Mouse (Mus musculus) midbrain, embryonic 14.5 days (tissue): ENCODE measurements at regions not wholly inside any gene's neighbourhood (a gene's known extent, or its start where the extent isn't known, plus 50 kb on each side); places are given as distances from the start of the nearest gene placed in this dataset.

Source experiments
- ATAC-seq: fragments of 200-750 bp; cut with Nextera tagmentation; 2 replicates; pipeline ENCODE4 v1.8.0; 2017; ENCODE audit warnings: moderate number of reproducible peaks, moderate library complexity; ENCODE audit not compliant: low FRiP score, low TSS enrichment
- DNase-seq: peaks from one replicate; pipeline ENCODE4 v3.0.0-alpha.2; 2015
- H3K27ac ChIP-seq: fragments of 300-500 bp; sonication (generic); replicated peaks from 2 replicates; pipeline ENCODE4 v1.5.1; 2014; ENCODE audit warnings: mild to moderate bottlenecking, low read depth, low read length, moderate library complexity
- H3K27me3 ChIP-seq: fragments of 300-500 bp; sonication (generic); 2 replicates; pipeline ENCODE4 v1.6.1; 2014; ENCODE audit warnings: low read length, control low read depth, mixed read lengths; ENCODE audit not compliant: control insufficient read depth, insufficient read depth
- H3K36me3 ChIP-seq: fragments of 300-500 bp; sonication (generic); 2 replicates; pipeline ENCODE4 v1.6.1; 2014; ENCODE audit warnings: low read length, control low read depth; ENCODE audit not compliant: control insufficient read depth, insufficient read depth
- H3K4me1 ChIP-seq: fragments of 300-500 bp; sonication (generic); 2 replicates; pipeline ENCODE4 v1.6.1; 2014; ENCODE audit warnings: mild to moderate bottlenecking, antibody characterized with exemption, low read length, control low read depth; ENCODE audit not compliant: control insufficient read depth, insufficient read depth
- H3K4me2 ChIP-seq: fragments of 300-500 bp; sonication (generic); 2 replicates; pipeline ENCODE4 v1.6.1; 2014; ENCODE audit warnings: mild to moderate bottlenecking, low read length, moderate library complexity
- H3K4me3 ChIP-seq: fragments of 300-500 bp; sonication (generic); replicated peaks from 2 replicates; pipeline ENCODE4 v1.5.1; 2014; ENCODE audit warnings: low read depth, low read length
- H3K9ac ChIP-seq: fragments of 300-500 bp; sonication (generic); replicated peaks from 2 replicates; pipeline ENCODE4 v1.6.1; 2014; ENCODE audit warnings: mild to moderate bottlenecking, low read length, moderate library complexity
- H3K9me3 ChIP-seq: fragments of 300-500 bp; sonication (generic); 2 replicates; pipeline ENCODE4 v1.6.1; 2016; ENCODE audit warnings: low read length, control low read depth, mixed read lengths; ENCODE audit not compliant: control insufficient read depth
- WGBS: fragments of 180-500 bp; shearing (Covaris S2); extraction: QIAGEN DNeasy Blood & Tissue Kit; methylation state at CpG from one replicate; pipeline ENCODE4 v1.1.7; 2014; 5-methylcytosine and 5-hydroxymethylcytosine counted together

DNA sequence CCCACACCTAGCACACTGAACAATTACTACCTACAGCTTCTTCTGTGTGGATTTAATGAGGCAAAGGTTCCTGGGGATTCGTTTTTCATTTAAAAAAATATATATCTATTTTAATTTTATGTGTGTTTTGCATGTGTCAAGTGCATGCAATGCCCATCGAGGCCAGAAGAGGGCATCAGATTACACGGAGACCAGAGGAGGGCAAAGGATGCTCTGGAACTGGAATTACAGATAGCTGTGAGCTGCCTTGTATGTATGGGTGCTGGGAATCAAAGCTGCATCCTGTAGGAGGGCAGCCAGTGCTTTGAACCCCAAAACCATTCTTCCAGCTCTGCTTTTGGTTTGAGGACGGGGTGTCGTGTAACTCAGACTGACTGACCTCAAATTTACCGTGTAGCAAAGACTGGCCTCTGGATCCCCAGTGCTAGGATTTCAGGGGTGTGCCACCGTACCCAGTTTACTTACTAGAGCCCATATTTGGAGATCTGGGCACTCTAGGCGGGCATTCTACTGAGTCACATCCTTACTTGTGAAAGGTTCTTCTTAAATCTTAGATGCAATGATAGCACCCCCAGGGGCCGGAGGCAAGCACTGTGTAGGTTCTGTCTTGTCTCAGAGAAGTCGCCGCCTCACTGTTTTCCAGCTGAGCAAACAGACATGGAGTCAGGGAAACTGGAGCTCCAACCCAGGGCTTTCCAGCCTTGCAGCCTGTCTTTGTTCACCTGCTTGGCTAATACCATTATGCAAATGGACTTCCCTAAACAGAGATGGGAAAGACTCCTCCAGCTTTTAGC, 225.6 kb upstream of the Nfe2l3 start:
- H3K9ac ChIP-seq: peak overlapping the region; percentile 40; the same call in 1 of the 2 replicates
- 0 out of 2 replicates have a peak overlapping the region, but pooled peaks have one; percentile 13 for H3K4me3 ChIP-seq
- DNase-seq (peak; percentile 73), ATAC-seq (no peak; the same call in 1 of the 2 replicates)
- no peaks in the 10 kb centered on the region for H3K36me3 ChIP-seq
- WGBS: 10% methylated on average over 11 of the region's 11 CpGs
- H3K4me2 ChIP-seq: peak overlapping the region; percentile 41
- H3K27ac ChIP-seq: peak overlapping the region; percentile 86
- peaks cover 5% of the 10 kb centered on the region for H3K27me3 ChIP-seq
- H3K9me3 ChIP-seq: no peaks in the 10 kb centered on the region
- peaks cover 19% of the 10 kb centered on the region for H3K4me1 ChIP-seq

DNA sequence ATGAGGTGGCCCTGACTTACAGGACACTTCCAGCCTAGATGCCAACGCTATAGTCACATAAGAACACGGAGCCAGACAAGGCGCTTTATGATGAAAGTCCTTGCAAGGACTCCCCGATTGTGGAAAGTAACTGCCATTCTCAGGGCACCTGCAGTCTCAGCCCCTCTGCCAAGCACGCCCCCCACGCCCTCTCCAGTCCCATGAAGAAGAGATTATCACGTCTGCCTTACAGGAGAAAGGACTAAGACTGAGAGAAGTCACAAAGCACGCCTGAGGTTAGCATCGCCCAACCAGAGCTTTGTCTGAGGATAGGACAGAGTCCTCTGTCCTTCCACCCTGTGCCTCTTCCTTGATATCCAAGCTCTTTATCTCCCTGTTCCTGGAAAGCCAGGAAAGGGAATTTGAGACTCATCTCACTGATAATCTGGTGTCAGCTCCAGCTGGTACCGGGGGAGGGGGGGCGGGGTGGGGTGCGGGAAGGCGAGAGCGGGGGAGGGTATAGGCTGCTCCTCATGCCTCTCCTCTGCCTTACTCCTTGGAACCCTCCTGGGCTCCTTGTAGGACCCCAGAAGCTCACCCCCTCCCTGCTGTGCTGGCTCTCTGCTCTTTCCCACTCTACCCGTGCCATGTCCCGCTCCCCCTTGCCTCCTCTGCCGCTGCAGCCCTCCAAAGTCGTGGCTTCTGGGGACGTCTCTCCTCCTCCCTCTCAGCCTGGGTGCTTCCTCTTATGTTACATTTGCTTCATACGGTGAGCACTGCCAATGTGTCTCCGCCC, 224.7 kb upstream of the Nfe2l3 start:
- DNase-seq: peak; percentile 63
- H3K4me2 ChIP-seq: peak overlapping the region; percentile 41

DNA sequence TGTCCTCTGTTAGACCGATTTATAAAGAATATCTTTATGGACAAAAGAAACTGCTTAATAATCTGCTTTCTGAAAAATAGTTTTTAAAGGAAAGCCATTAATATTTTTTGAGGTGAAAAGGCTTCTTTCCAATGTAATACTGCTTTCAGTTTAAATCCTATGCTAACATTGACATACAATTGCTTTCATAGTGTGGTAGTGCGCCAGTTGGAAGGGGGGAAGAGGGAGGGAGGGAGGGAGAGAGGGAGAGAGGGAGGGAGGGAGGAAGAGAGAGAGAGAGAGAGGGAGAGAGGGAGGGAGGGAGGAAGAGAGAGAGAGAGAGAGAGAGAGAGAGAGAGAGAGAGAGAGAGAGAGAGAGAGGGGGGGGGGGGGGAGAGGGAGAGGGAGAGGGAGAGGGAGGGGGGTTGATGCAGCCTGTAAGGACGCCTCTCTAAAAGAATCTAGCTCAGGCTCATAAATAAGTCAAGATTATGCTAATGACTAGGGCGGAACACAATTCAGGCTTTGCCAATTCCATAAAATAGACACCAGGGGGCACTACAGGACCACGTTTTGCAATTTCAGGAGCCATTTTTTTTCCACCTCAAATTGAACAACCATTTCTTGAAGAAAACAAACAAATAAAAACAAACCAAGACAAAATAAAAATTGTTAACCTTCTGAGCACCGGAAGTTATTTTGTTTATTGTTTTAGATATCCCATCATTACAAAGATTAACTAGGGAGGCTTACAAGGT, 223.6 kb upstream of the Nfe2l3 start:
- H3K36me3 ChIP-seq: no peaks in the 10 kb centered on the region
- H3K4me1 ChIP-seq: peaks cover 19% of the 10 kb centered on the region
- no peak overlapping the region for H3K9ac ChIP-seq
- peak; percentile 78; the same call in 1 of the 2 replicates for ATAC-seq
- no peak overlapping the region for H3K4me3 ChIP-seq
- H3K27me3 ChIP-seq: peaks cover 5% of the 10 kb centered on the region
- no peaks in the 10 kb centered on the region for H3K9me3 ChIP-seq
- peak; percentile 95 for DNase-seq
- 2% methylated on average over 6 of the region's 6 CpGs for WGBS
- H3K4me2 ChIP-seq: no peak overlapping the region
- H3K27ac ChIP-seq: peak overlapping the region; percentile 39; the same call in 1 of the 2 replicates

More for the DNA sequence above, 224.7 kb upstream of the Nfe2l3 start:
- H3K4me1 ChIP-seq: peaks cover 19% of the 10 kb centered on the region
- H3K27ac ChIP-seq: peak overlapping the region; percentile 86
- 2% methylated on average over 21 of the region's 21 CpGs for WGBS
- no peaks in the 10 kb centered on the region for H3K9me3 ChIP-seq
- H3K4me3 ChIP-seq: peak overlapping the region; percentile 13; the same call in 1 of the 2 replicates
- H3K27me3 ChIP-seq: peaks cover 5% of the 10 kb centered on the region
- peak overlapping the region; percentile 40; the same call in 1 of the 2 replicates for H3K9ac ChIP-seq
- H3K36me3 ChIP-seq: no peaks in the 10 kb centered on the region
- peak; percentile 66 for ATAC-seq

DNA sequence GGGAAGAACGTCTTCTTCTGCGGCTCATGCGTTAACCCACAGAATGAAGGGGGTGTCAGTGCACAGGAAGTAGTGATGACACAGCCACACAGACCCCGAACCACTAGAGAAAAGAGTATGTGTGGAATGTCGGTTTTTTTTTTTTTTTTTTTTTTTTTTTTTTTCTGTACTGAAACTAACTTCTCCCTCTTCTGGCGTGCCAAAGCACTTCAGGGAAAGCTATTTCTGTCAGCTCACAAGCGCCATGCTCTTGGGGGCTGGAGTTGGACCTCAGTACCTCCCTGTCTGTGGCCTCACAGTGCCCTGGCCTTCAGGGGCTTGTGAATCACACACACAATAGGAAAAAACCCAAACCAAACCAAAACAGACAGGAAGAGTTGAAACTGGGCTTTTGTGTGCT, 221.1 kb upstream of the Nfe2l3 start:
- ATAC-seq (no peak), DNase-seq (peak; percentile 29)
- H3K27me3 ChIP-seq: peaks cover 3% of the 10 kb centered on the region; the same call in 1 of the 2 replicates
- no peak overlapping the region for H3K9ac ChIP-seq
- no peaks in the 10 kb centered on the region for H3K9me3 ChIP-seq
- peaks cover 19% of the 10 kb centered on the region for H3K4me1 ChIP-seq
- 69% methylated on average over 7 of the region's 7 CpGs for WGBS
- H3K36me3 ChIP-seq: no peaks in the 10 kb centered on the region
- H3K4me2 ChIP-seq: no peak overlapping the region
- no peak overlapping the region for H3K4me3 ChIP-seq
- H3K27ac ChIP-seq: no peak overlapping the region

DNA sequence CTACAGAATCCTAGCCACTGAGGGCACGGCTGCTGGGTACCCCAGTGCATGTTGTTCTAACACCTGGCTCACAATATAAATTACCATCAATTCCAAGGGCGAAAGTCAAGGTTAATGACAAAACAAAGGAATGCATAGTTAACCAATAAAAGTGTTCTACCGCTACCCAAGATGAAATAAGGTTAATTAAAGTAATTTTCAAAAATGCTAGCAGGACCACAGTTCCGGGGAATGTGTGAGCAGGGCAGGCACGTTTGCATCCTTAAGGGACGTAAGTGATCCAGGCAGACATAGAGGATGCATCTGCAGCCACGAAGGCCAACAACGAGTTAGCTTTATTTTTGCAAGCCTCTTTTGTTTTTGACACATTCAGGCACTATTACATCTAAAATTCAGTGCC, 220.3 kb upstream of the Nfe2l3 start:
- H3K4me3 ChIP-seq: no peak overlapping the region
- 89% methylated on average over 8 of the region's 8 CpGs for WGBS
- H3K9ac ChIP-seq: no peak overlapping the region
- H3K27ac ChIP-seq: no peak overlapping the region
- no peak for DNase-seq
- H3K4me2 ChIP-seq: no peak overlapping the region
- no peaks in the 10 kb centered on the region for H3K9me3 ChIP-seq
- ATAC-seq: no peak
- H3K36me3 ChIP-seq: no peaks in the 10 kb centered on the region
- H3K27me3 ChIP-seq: no peaks in the 10 kb centered on the region
- peaks cover 17% of the 10 kb centered on the region for H3K4me1 ChIP-seq

DNA sequence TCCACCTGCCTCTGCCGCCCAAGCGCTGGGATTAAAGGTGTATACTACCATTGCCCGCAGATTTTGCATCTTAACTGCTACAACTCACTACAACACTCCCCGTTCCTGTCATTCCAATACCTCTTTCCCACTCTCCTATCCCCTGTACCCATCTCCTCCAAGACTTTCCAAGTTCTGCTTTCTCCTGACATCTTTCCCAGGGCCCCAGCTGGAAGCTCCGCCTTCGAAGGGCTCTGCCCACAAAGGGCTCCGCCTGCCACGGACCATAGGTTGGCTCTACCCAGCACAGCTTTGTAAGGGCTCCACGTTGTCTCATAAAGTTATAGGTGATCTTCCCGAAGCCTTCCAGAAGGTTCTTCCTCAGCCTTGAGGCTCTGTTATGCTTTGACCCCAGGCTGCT, 217.1 kb upstream of the Nfe2l3 start:
- 89% methylated on average over 10 of the region's 10 CpGs for WGBS
- no peak overlapping the region for H3K9ac ChIP-seq
- H3K9me3 ChIP-seq: no peaks in the 10 kb centered on the region
- no peaks in the 10 kb centered on the region for H3K27me3 ChIP-seq
- H3K27ac ChIP-seq: no peak overlapping the region
- ATAC-seq (no peak), DNase-seq (no peak)
- H3K36me3 ChIP-seq: no peaks in the 10 kb centered on the region
- no peak overlapping the region for H3K4me2 ChIP-seq
- H3K4me3 ChIP-seq: no peak overlapping the region
- H3K4me1 ChIP-seq: no peaks in the 10 kb centered on the region

DNA sequence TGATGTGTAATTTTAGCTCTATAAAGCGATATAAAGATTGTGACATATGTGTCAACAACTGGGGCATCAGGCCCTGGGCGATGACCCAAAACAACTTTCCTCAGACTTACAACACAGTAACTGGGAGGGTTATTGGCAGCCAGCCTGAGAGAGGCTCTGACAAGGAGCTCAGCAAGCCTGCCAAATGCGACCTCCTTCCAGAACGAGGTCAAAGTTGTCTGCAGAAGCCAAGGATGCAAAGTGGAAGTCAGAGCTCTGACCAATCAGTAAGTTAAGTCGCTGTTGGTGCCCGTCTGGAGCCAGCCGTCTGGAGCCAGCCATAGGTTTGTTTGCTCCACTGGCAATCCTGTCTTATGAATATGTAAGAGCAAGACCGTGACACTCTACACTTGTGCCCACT, 216.0 kb upstream of the Nfe2l3 start:
- H3K4me3 ChIP-seq: no peak overlapping the region
- no peak overlapping the region for H3K4me2 ChIP-seq
- no peak overlapping the region for H3K27ac ChIP-seq
- H3K27me3 ChIP-seq: no peaks in the 10 kb centered on the region
- peak; percentile 59 for DNase-seq
- ATAC-seq: no peak
- H3K9me3 ChIP-seq: no peaks in the 10 kb centered on the region
- no peaks in the 10 kb centered on the region for H3K36me3 ChIP-seq
- no peak overlapping the region for H3K9ac ChIP-seq
- WGBS: 47% methylated on average over 8 of the region's 8 CpGs
- H3K4me1 ChIP-seq: no peaks in the 10 kb centered on the region

DNA sequence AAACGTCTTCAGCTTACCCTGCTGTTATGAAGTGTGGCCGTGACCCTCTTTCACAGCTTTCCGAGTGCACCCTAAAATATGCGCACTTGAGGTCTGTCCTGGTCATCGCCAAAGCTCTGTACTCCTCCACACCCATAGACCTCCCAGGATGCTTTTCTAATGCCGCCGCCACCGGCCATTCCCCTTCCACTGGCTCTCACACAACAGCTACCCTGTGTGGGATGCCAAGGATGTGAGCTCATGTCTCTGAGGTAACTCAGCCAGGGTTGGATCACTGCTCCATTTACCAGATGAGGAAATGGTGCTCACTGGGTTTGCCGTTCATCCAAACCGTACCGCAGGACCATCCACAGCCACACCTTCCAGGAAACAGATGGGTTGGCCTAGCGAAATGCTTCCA, 212.8 kb upstream of the Nfe2l3 start:
- DNase-seq: no peak
- no peak overlapping the region for H3K4me3 ChIP-seq
- ATAC-seq: no peak
- H3K27me3 ChIP-seq: no peaks in the 10 kb centered on the region
- no peak overlapping the region for H3K27ac ChIP-seq
- no peak overlapping the region for H3K4me2 ChIP-seq
- no peaks in the 10 kb centered on the region for H3K36me3 ChIP-seq
- no peaks in the 10 kb centered on the region for H3K4me1 ChIP-seq
- H3K9me3 ChIP-seq: no peaks in the 10 kb centered on the region
- WGBS: 83% methylated on average over 12 of the region's 12 CpGs
- H3K9ac ChIP-seq: no peak overlapping the region
